Mouse (Mus musculus) NIH3T3 (cell line): ENCODE data around the gene Cela3a.
A peak's percentile ranks its signal among the peaks of the same experiment; 100 is the strongest.
"Not testable (repeated sequence)": the region's sequence is repeated elsewhere in the genome, so short reads cannot be mapped to it uniquely, and the experiment has no call there.

Source experiments
- DNase-seq: peaks from one replicate; pipeline ENCODE4 v3.0.0-alpha.2; 2012; ENCODE audit warnings: low read depth

The Cela3a gene

GRCm38 (mm10) chr4:137409691-137410090 is at the start of gene Cela3a:
Gene Cela3a, minus strand, starts transcription at chr4:137409791.
- no peak for DNase-seq

GRCm38 (mm10) chr4:137458861-137459260 is 49.3 kb upstream of the Cela3a start:
- DNase-seq = no peak

- no peak for DNase-seq
Measured at GRCm38 (mm10) chr4:137458310-137458709, 48.7 kb upstream of the Cela3a start.

GRCm38 (mm10) chr4:137457292-137457691 is 47.7 kb upstream of the Cela3a start:
- DNase-seq = no peak

GRCm38 (mm10) chr4:137456581-137456980 is 47.0 kb upstream of the Cela3a start:
- no peak for DNase-seq

GRCm38 (mm10) chr4:137454582-137454981 is 45.0 kb upstream of the Cela3a start:
- DNase-seq = no peak

- DNase-seq = no peak
Measured at GRCm38 (mm10) chr4:137453234-137453767, 43.7 kb upstream of the Cela3a start, which contains the start of gene 1700013G24Rik. Gene 1700013G24Rik, plus strand, starts transcription at chr4:137453284.

GRCm38 (mm10) chr4:137452190-137452589 is 42.6 kb upstream of the Cela3a start:
- no peak for DNase-seq

- DNase-seq = no peak
Measured at GRCm38 (mm10) chr4:137449715-137450114, 40.1 kb upstream of the Cela3a start.

- peak; percentile 44 for DNase-seq
Measured at GRCm38 (mm10) chr4:137449132-137449531, 39.5 kb upstream of the Cela3a start.

GRCm38 (mm10) chr4:137448641-137449040 is 39.0 kb upstream of the Cela3a start:
- peak; percentile 48 for DNase-seq

GRCm38 (mm10) chr4:137448197-137448596 is 38.6 kb upstream of the Cela3a start:
- peak; percentile 74 for DNase-seq

- peak; percentile 70 for DNase-seq
Measured at GRCm38 (mm10) chr4:137447363-137448196, 38.0 kb upstream of the Cela3a start.

- no peak for DNase-seq
Measured at GRCm38 (mm10) chr4:137445881-137446280, 36.3 kb upstream of the Cela3a start.

GRCm38 (mm10) chr4:137443625-137444024 is 34.0 kb upstream of the Cela3a start:
- peak; percentile 72 for DNase-seq

- no peak for DNase-seq
Measured at GRCm38 (mm10) chr4:137441332-137441731, 31.7 kb upstream of the Cela3a start.

- DNase-seq = no peak
Measured at GRCm38 (mm10) chr4:137438842-137439241, 29.3 kb upstream of the Cela3a start.

- DNase-seq = no peak
Measured at GRCm38 (mm10) chr4:137436979-137437669, 27.5 kb upstream of the Cela3a start.

GRCm38 (mm10) chr4:137432700-137433550 is 23.3 kb upstream of the Cela3a start:
- DNase-seq = not testable (repeated sequence)

- no peak for DNase-seq
Measured at GRCm38 (mm10) chr4:137430502-137430901, 20.9 kb upstream of the Cela3a start, which contains the start of gene Cela3b. Gene Cela3b, minus strand, starts transcription at chr4:137430540.

GRCm38 (mm10) chr4:137417712-137418564 is 8.3 kb upstream of the Cela3a start:
- DNase-seq = peak; percentile 20
